Mouse (Mus musculus): ENCODE measurements around the gene Ganab. TPM values are rescaled to one million over a fixed set of nuclear protein-coding genes. Genes with fewer than 3 reads are reported as not detected.
A peak's percentile ranks its signal among the peaks of the same experiment; 100 is the strongest.

Gene Ganab
- total and polyA plus RNA-seq, 2 experiments from 2014 or later, result 26.4 to 56.3 TPM

DNA sequence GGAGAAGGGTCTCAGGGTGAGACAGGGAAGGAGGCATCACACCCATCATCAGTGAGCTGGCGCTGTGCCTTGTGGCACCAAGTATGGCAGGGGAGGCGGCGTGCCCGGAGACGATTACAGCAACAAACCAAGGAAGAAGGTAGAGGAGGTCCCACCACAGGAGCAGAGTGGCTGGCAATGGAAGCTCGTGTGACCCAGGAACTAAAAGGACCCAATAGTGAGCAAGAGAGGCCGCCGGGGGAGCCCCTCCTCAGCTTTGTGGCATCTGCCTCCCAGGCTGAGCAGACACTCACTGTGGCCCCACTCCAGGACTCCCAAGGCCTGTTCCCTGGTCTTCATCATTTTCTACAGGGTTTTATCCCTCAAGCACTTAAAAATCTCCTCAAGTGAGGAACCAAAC is 67.9 kb downstream of the Ganab start:
- no peak for DNase-seq (ENCODE audit: low spot score)
- H3K27ac ChIP-seq (ENCODE audit: low read depth), result peak overlapping the region; percentile 96
- H3K4me1 ChIP-seq (ENCODE audit: control insufficient read depth, insufficient read depth), result peaks cover 15% of the 10 kb centered on the region
- no peak for ATAC-seq (ENCODE audit: insufficient read depth, low read depth)
- H3K36me3 ChIP-seq (replicated peaks; ENCODE audit: control insufficient read depth, insufficient read depth, low read length), result peaks cover 70% of the 10 kb centered on the region
- H3K9ac ChIP-seq (replicated peaks; ENCODE audit: low read depth, low read length), result peak overlapping the region; percentile 79
- WGBS, result 67% methylated on average over 8 of the region's 8 CpGs
- peak overlapping the region; percentile 82 for H3K4me3 ChIP-seq (ENCODE audit: low read depth, low read length)
- H3K27me3 ChIP-seq (ENCODE audit: control insufficient read depth, insufficient read depth, low read length), result no peaks in the 10 kb centered on the region
- TF ChIP-seq EP300 (IDR thresholded peaks at IDR 0.05; ENCODE audit: low read depth) (no peak), CTCF (IDR thresholded peaks at IDR 0.05; ENCODE audit: low read depth) (no peak)
- H3K9me3 ChIP-seq (replicated peaks; ENCODE audit: control insufficient read depth, low read length), result no peaks in the 10 kb centered on the region
- H3K4me2 ChIP-seq (ENCODE audit: low read depth, low read length), result peak overlapping the region; percentile 79

DNA sequence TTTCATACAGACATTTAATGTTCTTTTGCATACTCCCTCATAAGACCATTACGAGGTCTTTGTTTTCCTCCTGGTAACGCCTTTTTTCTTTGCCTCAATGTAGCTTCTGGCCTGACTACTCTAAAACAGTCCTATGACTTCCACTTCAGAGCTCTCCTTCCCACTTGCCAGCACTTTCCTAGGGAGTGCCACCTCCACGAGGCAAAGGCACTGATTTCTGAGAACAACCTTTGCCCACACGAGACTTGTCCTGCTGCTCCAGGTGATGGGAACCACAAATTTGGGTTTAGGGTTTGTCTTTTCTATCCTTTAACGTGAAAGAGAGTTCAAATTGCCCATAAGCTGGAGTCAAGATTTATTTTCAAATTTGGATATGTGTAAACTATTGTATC is 68.3 kb downstream of the Ganab start:
- H3K4me2 ChIP-seq (ENCODE audit: low read depth, low read length), result peak overlapping the region; percentile 79
- no peak for DNase-seq (ENCODE audit: low spot score)
- no peak for ATAC-seq (ENCODE audit: insufficient read depth, low read depth)
- TF ChIP-seq EP300 (IDR thresholded peaks at IDR 0.05; ENCODE audit: low read depth), result no peak
- TF ChIP-seq CTCF (IDR thresholded peaks at IDR 0.05; ENCODE audit: low read depth), result no peak
- H3K9me3 ChIP-seq (replicated peaks; ENCODE audit: control insufficient read depth, low read length), result no peaks in the 10 kb centered on the region
- peak overlapping the region; percentile 96 for H3K27ac ChIP-seq (ENCODE audit: low read depth)
- no peaks in the 10 kb centered on the region for H3K27me3 ChIP-seq (ENCODE audit: control insufficient read depth, insufficient read depth, low read length)
- peak overlapping the region; percentile 79 for H3K9ac ChIP-seq (replicated peaks; ENCODE audit: low read depth, low read length)
- H3K36me3 ChIP-seq (replicated peaks; ENCODE audit: control insufficient read depth, insufficient read depth, low read length), result peaks cover 70% of the 10 kb centered on the region
- H3K4me3 ChIP-seq (ENCODE audit: low read depth, low read length), result peak overlapping the region; percentile 82
- H3K4me1 ChIP-seq (ENCODE audit: control insufficient read depth, insufficient read depth), result peaks cover 15% of the 10 kb centered on the region
- 23% methylated on average over 5 of the region's 5 CpGs for WGBS

Small RNA genes lying within 50 kb of the gene (microRNA-seq; reads per million reads assigned to microRNA genes)
- not detected for gene Mir5136

Other genes starting within 250 kb of the Ganab start
Only the 30 nearest of the 33 such genes appear.
- gene Slc3a2, start 174.7 kb upstream of the Ganab start, total RNA-seq (2014; rRNA removed; ENCODE audit: low replicate concordance), result 38.3 and 66.4 TPM in 2 replicates
- gene Slc3a2, start 174.7 kb upstream of the Ganab start, polyA plus RNA-seq (2015; fragmentation: Nextera tagmentation; extraction: Ambion mirVana), result 40.9 and 41.5 TPM in 2 replicates
- gene Wdr74, start 162.2 kb upstream of the Ganab start, total RNA-seq (2014; rRNA removed; ENCODE audit: low replicate concordance), result 40.8 and 45.8 TPM in 2 replicates
- gene Wdr74, start 162.2 kb upstream of the Ganab start, polyA plus RNA-seq (2015; fragmentation: Nextera tagmentation; extraction: Ambion mirVana), result 35.4 and 36.6 TPM in 2 replicates
- gene 1700092M07Rik, start 157.4 kb upstream of the Ganab start, total RNA-seq (2014; rRNA removed; ENCODE audit: low replicate concordance), result not detected in 2 replicates
- gene 1700092M07Rik, start 157.4 kb upstream of the Ganab start, polyA plus RNA-seq (2015; fragmentation: Nextera tagmentation; extraction: Ambion mirVana), result 0.38 TPM in 1 of 2 replicates, not detected in the other
- 104 and 105 TPM in 2 replicates for gene Stx5a, start 156.7 kb upstream of the Ganab start, total RNA-seq (2014; rRNA removed; ENCODE audit: low replicate concordance)
- 57.0 and 63.6 TPM in 2 replicates for gene Stx5a, start 156.7 kb upstream of the Ganab start, polyA plus RNA-seq (2015; fragmentation: Nextera tagmentation; extraction: Ambion mirVana)
- 42.3 and 46.8 TPM in 2 replicates for gene Nxf1, start 141.0 kb upstream of the Ganab start, total RNA-seq (2014; rRNA removed; ENCODE audit: low replicate concordance)
- 54.8 and 59.2 TPM in 2 replicates for gene Nxf1, start 141.0 kb upstream of the Ganab start, polyA plus RNA-seq (2015; fragmentation: Nextera tagmentation; extraction: Ambion mirVana)
- 283 and 306 TPM in 2 replicates for gene Tmem223, start 127.1 kb upstream of the Ganab start, total RNA-seq (2014; rRNA removed; ENCODE audit: low replicate concordance)
- 214 and 228 TPM in 2 replicates for gene Tmem223, start 127.1 kb upstream of the Ganab start, polyA plus RNA-seq (2015; fragmentation: Nextera tagmentation; extraction: Ambion mirVana)
- 38.6 and 83.7 TPM in 2 replicates for gene Tmem179b, start 123.6 kb upstream of the Ganab start, total RNA-seq (2014; rRNA removed; ENCODE audit: low replicate concordance)
- gene Tmem179b, start 123.6 kb upstream of the Ganab start, polyA plus RNA-seq (2015; fragmentation: Nextera tagmentation; extraction: Ambion mirVana), result 46.7 and 49.1 TPM in 2 replicates
- gene Taf6l, start 111.7 kb upstream of the Ganab start, total RNA-seq (2014; rRNA removed; ENCODE audit: low replicate concordance), result 11.7 and 14.9 TPM in 2 replicates
- gene Taf6l, start 111.7 kb upstream of the Ganab start, polyA plus RNA-seq (2015; fragmentation: Nextera tagmentation; extraction: Ambion mirVana), result 12.8 and 14.5 TPM in 2 replicates
- gene Polr2g, start 99.5 kb upstream of the Ganab start, total RNA-seq (2014; rRNA removed; ENCODE audit: low replicate concordance), result 47.7 and 59.8 TPM in 2 replicates
- gene Polr2g, start 99.5 kb upstream of the Ganab start, polyA plus RNA-seq (2015; fragmentation: Nextera tagmentation; extraction: Ambion mirVana), result 143 and 144 TPM in 2 replicates
- 1.5 and 1.6 TPM in 2 replicates for gene Zbtb3, start 95.5 kb upstream of the Ganab start, total RNA-seq (2014; rRNA removed; ENCODE audit: low replicate concordance)
- gene Zbtb3, start 95.5 kb upstream of the Ganab start, polyA plus RNA-seq (2015; fragmentation: Nextera tagmentation; extraction: Ambion mirVana), result 2.7 and 3.1 TPM in 2 replicates
- gene Ttc9c, start 78.7 kb upstream of the Ganab start, total RNA-seq (2014; rRNA removed; ENCODE audit: low replicate concordance), result 20.0 and 27.2 TPM in 2 replicates
- gene Ttc9c, start 78.7 kb upstream of the Ganab start, polyA plus RNA-seq (2015; fragmentation: Nextera tagmentation; extraction: Ambion mirVana), result 21.1 and 21.4 TPM in 2 replicates
- gene Hnrnpul2, start 78.1 kb upstream of the Ganab start, total RNA-seq (2014; rRNA removed; ENCODE audit: low replicate concordance), result 7.1 and 12.6 TPM in 2 replicates
- 2.5 and 2.6 TPM in 2 replicates for gene Hnrnpul2, start 78.1 kb upstream of the Ganab start, polyA plus RNA-seq (2015; fragmentation: Nextera tagmentation; extraction: Ambion mirVana)
- 7.0 TPM in 1 of 2 replicates, not detected in the other for gene AC129217.1, start 68.3 kb upstream of the Ganab start, total RNA-seq (2014; rRNA removed; ENCODE audit: low replicate concordance)
- not detected in 2 replicates for gene AC129217.1, start 68.3 kb upstream of the Ganab start, polyA plus RNA-seq (2015; fragmentation: Nextera tagmentation; extraction: Ambion mirVana)
- 34.7 and 54.2 TPM in 2 replicates for gene Bscl2, start 60.6 kb upstream of the Ganab start, total RNA-seq (2014; rRNA removed; ENCODE audit: low replicate concordance)
- gene Bscl2, start 60.6 kb upstream of the Ganab start, polyA plus RNA-seq (2015; fragmentation: Nextera tagmentation; extraction: Ambion mirVana), result 32.1 and 33.3 TPM in 2 replicates
- not detected in 2 replicates for gene Gng3, start 58.9 kb upstream of the Ganab start, total RNA-seq (2014; rRNA removed; ENCODE audit: low replicate concordance)
- gene Gng3, start 58.9 kb upstream of the Ganab start, polyA plus RNA-seq (2015; fragmentation: Nextera tagmentation; extraction: Ambion mirVana), result 0.29 and 0.48 TPM in 2 replicates
- gene Lrrn4cl, start 47.3 kb upstream of the Ganab start, total RNA-seq (2014; rRNA removed; ENCODE audit: low replicate concordance), result 5.8 and 8.4 TPM in 2 replicates
- 1.5 and 1.8 TPM in 2 replicates for gene Lrrn4cl, start 47.3 kb upstream of the Ganab start, polyA plus RNA-seq (2015; fragmentation: Nextera tagmentation; extraction: Ambion mirVana)
- gene Ubxn1, start 26.6 kb upstream of the Ganab start, total RNA-seq (2014; rRNA removed; ENCODE audit: low replicate concordance), result 58.1 and 100.0 TPM in 2 replicates
- gene Ubxn1, start 26.6 kb upstream of the Ganab start, polyA plus RNA-seq (2015; fragmentation: Nextera tagmentation; extraction: Ambion mirVana), result 138 and 141 TPM in 2 replicates
- 12.6 and 38.2 TPM in 2 replicates for gene Uqcc3, start 17.1 kb upstream of the Ganab start, total RNA-seq (2014; rRNA removed; ENCODE audit: low replicate concordance)
- gene Uqcc3, start 17.1 kb upstream of the Ganab start, polyA plus RNA-seq (2015; fragmentation: Nextera tagmentation; extraction: Ambion mirVana), result 91.9 and 102 TPM in 2 replicates
- 0.65 and 1.3 TPM in 2 replicates for gene Lbhd1, start 14.3 kb upstream of the Ganab start, total RNA-seq (2014; rRNA removed; ENCODE audit: low replicate concordance)
- 30.3 and 31.2 TPM in 2 replicates for gene Lbhd1, start 14.3 kb upstream of the Ganab start, polyA plus RNA-seq (2015; fragmentation: Nextera tagmentation; extraction: Ambion mirVana)
- not detected in 2 replicates for gene Gm49403, start 14.1 kb upstream of the Ganab start, total RNA-seq (2014; rRNA removed; ENCODE audit: low replicate concordance)
- gene Gm49403, start 14.1 kb upstream of the Ganab start, polyA plus RNA-seq (2015; fragmentation: Nextera tagmentation; extraction: Ambion mirVana), result not detected in 2 replicates
- 28.4 and 31.4 TPM in 2 replicates for gene 1810009A15Rik, start 9.2 kb upstream of the Ganab start, total RNA-seq (2014; rRNA removed; ENCODE audit: low replicate concordance)
- gene 1810009A15Rik, start 9.2 kb upstream of the Ganab start, polyA plus RNA-seq (2015; fragmentation: Nextera tagmentation; extraction: Ambion mirVana), result 37.3 and 40.5 TPM in 2 replicates
- gene Gm49416, start 9.1 kb upstream of the Ganab start, total RNA-seq (2014; rRNA removed; ENCODE audit: low replicate concordance), result not detected in 2 replicates
- not detected in 2 replicates for gene Gm49416, start 9.1 kb upstream of the Ganab start, polyA plus RNA-seq (2015; fragmentation: Nextera tagmentation; extraction: Ambion mirVana)
- gene Ints5, start 5.1 kb upstream of the Ganab start, total RNA-seq (2014; rRNA removed; ENCODE audit: low replicate concordance), result 25.6 and 32.0 TPM in 2 replicates
- gene Ints5, start 5.1 kb upstream of the Ganab start, polyA plus RNA-seq (2015; fragmentation: Nextera tagmentation; extraction: Ambion mirVana), result 12.8 and 14.2 TPM in 2 replicates
- 41.5 and 54.2 TPM in 2 replicates for gene B3gat3, start 22.3 kb downstream of the Ganab start, total RNA-seq (2014; rRNA removed; ENCODE audit: low replicate concordance)
- 26.8 and 29.1 TPM in 2 replicates for gene B3gat3, start 22.3 kb downstream of the Ganab start, polyA plus RNA-seq (2015; fragmentation: Nextera tagmentation; extraction: Ambion mirVana)
- gene Rom1, start 31.3 kb downstream of the Ganab start, total RNA-seq (2014; rRNA removed; ENCODE audit: low replicate concordance), result 1.5 and 10.2 TPM in 2 replicates
- gene Rom1, start 31.3 kb downstream of the Ganab start, polyA plus RNA-seq (2015; fragmentation: Nextera tagmentation; extraction: Ambion mirVana), result 3.2 TPM in 2 replicates
- 6.7 and 21.0 TPM in 2 replicates for gene Eml3, start 31.5 kb downstream of the Ganab start, total RNA-seq (2014; rRNA removed; ENCODE audit: low replicate concordance)
- gene Eml3, start 31.5 kb downstream of the Ganab start, polyA plus RNA-seq (2015; fragmentation: Nextera tagmentation; extraction: Ambion mirVana), result 9.6 and 10.1 TPM in 2 replicates
- 55.1 and 57.9 TPM in 2 replicates for gene Mta2, start 43.8 kb downstream of the Ganab start, total RNA-seq (2014; rRNA removed; ENCODE audit: low replicate concordance)
- gene Mta2, start 43.8 kb downstream of the Ganab start, polyA plus RNA-seq (2015; fragmentation: Nextera tagmentation; extraction: Ambion mirVana), result 47.6 and 51.5 TPM in 2 replicates
- gene Tut1, start 55.8 kb downstream of the Ganab start, total RNA-seq (2014; rRNA removed; ENCODE audit: low replicate concordance), result 9.8 and 18.0 TPM in 2 replicates
- 8.2 and 10.4 TPM in 2 replicates for gene Tut1, start 55.8 kb downstream of the Ganab start, polyA plus RNA-seq (2015; fragmentation: Nextera tagmentation; extraction: Ambion mirVana)
- 407 and 439 TPM in 2 replicates for gene Eef1g, start 69.0 kb downstream of the Ganab start, total RNA-seq (2014; rRNA removed; ENCODE audit: low replicate concordance)
- gene Eef1g, start 69.0 kb downstream of the Ganab start, polyA plus RNA-seq (2015; fragmentation: Nextera tagmentation; extraction: Ambion mirVana), result 172 and 173 TPM in 2 replicates
- gene Ahnak, start 91.2 kb downstream of the Ganab start, total RNA-seq (2014; rRNA removed; ENCODE audit: low replicate concordance), result 122 and 135 TPM in 2 replicates
- gene Ahnak, start 91.2 kb downstream of the Ganab start, polyA plus RNA-seq (2015; fragmentation: Nextera tagmentation; extraction: Ambion mirVana), result 56.8 and 59.1 TPM in 2 replicates